8 mouse cellular contexts compared by ENCODE assay signal in genomic region chr15:79107966-79108365, GRCm38 (mm10). TPM values are rescaled to one million over a fixed set of nuclear protein-coding genes. Genes with fewer than 3 reads are reported as not detected.
A peak's percentile ranks its signal among the peaks of the same experiment; 100 is the strongest.
DNase-seq lines count a peak whose midpoint lies in the region; ATAC-seq lines count a peak whose summit lies in the region.

No protein-coding gene starts in this region.

- peaks cover 4% of the 10 kb centered on the region; the same call in 1 of the 2 replicates for H3K4me1 ChIP-seq in neural tube, embryonic 11.5 days (ENCODE audit: control insufficient read depth, insufficient read depth, low read length)
- peaks cover 15% of the 10 kb centered on the region for H3K4me1 ChIP-seq in limb, embryonic 11.5 days (ENCODE audit: control insufficient read depth, insufficient read depth, low read length)
- H3K4me1 ChIP-seq in stomach, embryonic 15.5 days: peaks cover 29% of the 10 kb centered on the region

- no peak for ATAC-seq in neural tube, embryonic 11.5 days (ENCODE audit: insufficient read depth, low FRiP score, low TSS enrichment)
- ATAC-seq in limb, embryonic 11.5 days (ENCODE audit: insufficient number of reproducible peaks, low FRiP score, low TSS enrichment, low read depth): no peak
- no peak for ATAC-seq in stomach, embryonic 15.5 days (ENCODE audit: insufficient read depth, low FRiP score, low read depth)

- H3K27ac ChIP-seq in neural tube, embryonic 11.5 days (ENCODE audit: low read depth, low read length): 0 out of 2 replicates have a peak overlapping the region, but pooled peaks have one; percentile 1
- peak overlapping the region; percentile 86 for H3K27ac ChIP-seq in limb, embryonic 11.5 days (replicated peaks; ENCODE audit: low read depth, low read length)
- peak overlapping the region; percentile 90 for H3K27ac ChIP-seq in stomach, embryonic 15.5 days

- no peak overlapping the region for H3K4me3 ChIP-seq in neural tube, embryonic 11.5 days (ENCODE audit: low read depth, low read length)
- H3K4me3 ChIP-seq in limb, embryonic 11.5 days (ENCODE audit: low read depth, low read length): peak overlapping the region; percentile 89
- peak overlapping the region; percentile 95 for H3K4me3 ChIP-seq in stomach, embryonic 15.5 days (replicated peaks)

- WGBS in neural tube, embryonic 11.5 days: 21% methylated on average over 7 of the region's 7 CpGs
- 13% methylated on average over 7 of the region's 7 CpGs for WGBS in limb, embryonic 11.5 days
- WGBS in stomach, embryonic 15.5 days: 20% methylated on average over 7 of the region's 7 CpGs

- no peaks in the 10 kb centered on the region for H3K36me3 ChIP-seq in neural tube, embryonic 11.5 days (ENCODE audit: control insufficient read depth, insufficient read depth, low read length)
- no peaks in the 10 kb centered on the region for H3K36me3 ChIP-seq in limb, embryonic 11.5 days (ENCODE audit: control insufficient read depth, insufficient read depth, low read length)
- no peaks in the 10 kb centered on the region for H3K36me3 ChIP-seq in stomach, embryonic 15.5 days

- peak; percentile 14 for DNase-seq in adrenal gland, postnatal 10 days
- DNase-seq in adrenal gland, postnatal 4 days (ENCODE audit: low spot score in 2 of 2): no peak
- peak; percentile 29 for DNase-seq in neural tube, embryonic 11.5 days (ENCODE audit: low spot score)
- DNase-seq in neural tube, embryonic 10.5 days (ENCODE audit: extremely low spot score, low spot score): no peak
- DNase-seq in limb, embryonic 11.5 days (ENCODE audit: low spot score): no peak
- no peak for DNase-seq in right cerebral cortex, postnatal 36 days (ENCODE audit: low spot score in 2 of 2)
- no peak for DNase-seq in layer of hippocampus, adult 9-10 months (ENCODE audit: low spot score)

- H3K9me3 ChIP-seq in neural tube, embryonic 11.5 days (ENCODE audit: control insufficient read depth, low read length): no peaks in the 10 kb centered on the region
- H3K9me3 ChIP-seq in limb, embryonic 11.5 days (ENCODE audit: control insufficient read depth, low read length): no peaks in the 10 kb centered on the region
- no peaks in the 10 kb centered on the region for H3K9me3 ChIP-seq in stomach, embryonic 15.5 days

- H3K4me2 ChIP-seq in neural tube, embryonic 11.5 days (ENCODE audit: low read depth): peak overlapping the region; percentile 99
- H3K4me2 ChIP-seq in limb, embryonic 11.5 days (ENCODE audit: low read depth, severe bottlenecking): peak overlapping the region; percentile 97
- H3K4me2 ChIP-seq in stomach, embryonic 15.5 days: peak overlapping the region; percentile 95

- no peak overlapping the region; the same call in 1 of the 2 replicates for H3K9ac ChIP-seq in neural tube, embryonic 11.5 days (ENCODE audit: low read length)
- no peak overlapping the region; the same call in 1 of the 2 replicates for H3K9ac ChIP-seq in limb, embryonic 11.5 days (ENCODE audit: low read length)
- no peak overlapping the region; the same call in 1 of the 2 replicates for H3K9ac ChIP-seq in stomach, embryonic 15.5 days

- H3K27me3 ChIP-seq in neural tube, embryonic 11.5 days (ENCODE audit: control insufficient read depth, insufficient read depth, low read length): no peaks in the 10 kb centered on the region
- H3K27me3 ChIP-seq in limb, embryonic 11.5 days (ENCODE audit: control insufficient read depth, insufficient read depth, low read length): no peaks in the 10 kb centered on the region
- H3K27me3 ChIP-seq in stomach, embryonic 15.5 days (replicated peaks): no peaks in the 10 kb centered on the region

RNA-seq across cellular contexts. Expression of gene Micall1, which starts 0.7 kb away (rescaled TPM):
- total RNA-seq in adrenal gland, postnatal 10 days (2021): 10 to 100 TPM; 29.0 to 33.4 TPM
- 10 to 100 TPM; 36.0 to 40.2 TPM for total RNA-seq in adrenal gland, postnatal 4 days (2021)
- polyA plus RNA-seq in neural tube, embryonic 11.5 days (2014; fragmentation: Nextera tagmentation; extraction: Ambion mirVana): 6.8 and 7.9 TPM in 2 replicates
- 7.8 and 8.1 TPM in 2 replicates for polyA plus RNA-seq in limb, embryonic 11.5 days (2014; fragmentation: Nextera tagmentation; extraction: Ambion mirVana)
- 11.5 and 11.9 TPM in 2 replicates for polyA plus RNA-seq in stomach, embryonic 15.5 days (2015; fragmentation: Nextera tagmentation; extraction: Ambion mirVana)

RNA-seq across cellular contexts. Expression of gene Polr2f, which starts 32.8 kb away (rescaled TPM):
- 100 to 1,000 TPM; 145 TPM for total RNA-seq in adrenal gland, postnatal 10 days (2021)
- 100 to 1,000 TPM; 134 to 142 TPM for total RNA-seq in adrenal gland, postnatal 4 days (2021)
- polyA plus RNA-seq in neural tube, embryonic 11.5 days (2014; fragmentation: Nextera tagmentation; extraction: Ambion mirVana): 301 and 311 TPM in 2 replicates
- polyA plus RNA-seq in limb, embryonic 11.5 days (2014; fragmentation: Nextera tagmentation; extraction: Ambion mirVana): 354 and 385 TPM in 2 replicates
- 308 and 336 TPM in 2 replicates for polyA plus RNA-seq in stomach, embryonic 15.5 days (2015; fragmentation: Nextera tagmentation; extraction: Ambion mirVana)

RNA-seq across cellular contexts. Expression of gene Eif3l, which starts 33.0 kb away (rescaled TPM):
- total RNA-seq in adrenal gland, postnatal 10 days (2021): 100 to 1,000 TPM; 172 to 182 TPM
- 100 to 1,000 TPM; 158 to 162 TPM for total RNA-seq in adrenal gland, postnatal 4 days (2021)
- polyA plus RNA-seq in neural tube, embryonic 11.5 days (2014; fragmentation: Nextera tagmentation; extraction: Ambion mirVana): 250 and 259 TPM in 2 replicates
- polyA plus RNA-seq in limb, embryonic 11.5 days (2014; fragmentation: Nextera tagmentation; extraction: Ambion mirVana): 275 and 280 TPM in 2 replicates
- polyA plus RNA-seq in stomach, embryonic 15.5 days (2015; fragmentation: Nextera tagmentation; extraction: Ambion mirVana): 200 and 222 TPM in 2 replicates

RNA-seq across cellular contexts. Expression of gene 1700088E04Rik, which starts 33.1 kb away (rescaled TPM):
- 1 to 10 TPM; 3.5 to 3.7 TPM for total RNA-seq in adrenal gland, postnatal 10 days (2021)
- total RNA-seq in adrenal gland, postnatal 4 days (2021): 1 to 10 TPM; 8.0 to 9.0 TPM
- polyA plus RNA-seq in neural tube, embryonic 11.5 days (2014; fragmentation: Nextera tagmentation; extraction: Ambion mirVana): 8.8 and 9.4 TPM in 2 replicates
- polyA plus RNA-seq in limb, embryonic 11.5 days (2014; fragmentation: Nextera tagmentation; extraction: Ambion mirVana): 4.5 and 5.1 TPM in 2 replicates
- 6.7 and 6.9 TPM in 2 replicates for polyA plus RNA-seq in stomach, embryonic 15.5 days (2015; fragmentation: Nextera tagmentation; extraction: Ambion mirVana)

RNA-seq across cellular contexts. Expression of gene Ankrd54, which starts 45.3 kb away (rescaled TPM):
- 10 to 100 TPM; 19.2 to 21.4 TPM for total RNA-seq in adrenal gland, postnatal 10 days (2021)
- 10 to 100 TPM; 23.8 to 29.7 TPM for total RNA-seq in adrenal gland, postnatal 4 days (2021)
- polyA plus RNA-seq in neural tube, embryonic 11.5 days (2014; fragmentation: Nextera tagmentation; extraction: Ambion mirVana): 59.5 and 65.6 TPM in 2 replicates
- polyA plus RNA-seq in limb, embryonic 11.5 days (2014; fragmentation: Nextera tagmentation; extraction: Ambion mirVana): 56.7 and 63.2 TPM in 2 replicates
- polyA plus RNA-seq in stomach, embryonic 15.5 days (2015; fragmentation: Nextera tagmentation; extraction: Ambion mirVana): 49.7 and 51.8 TPM in 2 replicates

Comparison
In these comparisons a context has a peak if more than half of its experiments do, and no peak if none do; other contexts are left out.
1. DNase-seq: peak in adrenal gland, postnatal 10 days (single experiment) and neural tube, embryonic 11.5 days (single experiment); none in adrenal gland, postnatal 4 days (0 of 2), neural tube, embryonic 10.5 days (single experiment), limb, embryonic 11.5 days (single experiment), right cerebral cortex, postnatal 36 days (0 of 2) and layer of hippocampus, adult 9-10 months (single experiment).
2. H3K27ac ChIP-seq: peak in every context shown above with its lines; median percentile 90 in stomach, embryonic 15.5 days; 86 in limb, embryonic 11.5 days; 1 in neural tube, embryonic 11.5 days.
3. Peak in every context shown above with its lines, with median percentiles within 50 percentile points of each other: H3K4me2 ChIP-seq.